Mouse (Mus musculus): Measurements from ENCODE around the gene Nfkbie. TPM values are rescaled to one million over a fixed set of nuclear protein-coding genes. Genes with fewer than 3 reads are reported as not detected.
A peak's percentile ranks its signal among the peaks of the same experiment; 100 is the strongest.

Gene Nfkbie
- polyA plus RNA-seq, 1 experiment from 2014 or later = 2.0 TPM

DNA sequence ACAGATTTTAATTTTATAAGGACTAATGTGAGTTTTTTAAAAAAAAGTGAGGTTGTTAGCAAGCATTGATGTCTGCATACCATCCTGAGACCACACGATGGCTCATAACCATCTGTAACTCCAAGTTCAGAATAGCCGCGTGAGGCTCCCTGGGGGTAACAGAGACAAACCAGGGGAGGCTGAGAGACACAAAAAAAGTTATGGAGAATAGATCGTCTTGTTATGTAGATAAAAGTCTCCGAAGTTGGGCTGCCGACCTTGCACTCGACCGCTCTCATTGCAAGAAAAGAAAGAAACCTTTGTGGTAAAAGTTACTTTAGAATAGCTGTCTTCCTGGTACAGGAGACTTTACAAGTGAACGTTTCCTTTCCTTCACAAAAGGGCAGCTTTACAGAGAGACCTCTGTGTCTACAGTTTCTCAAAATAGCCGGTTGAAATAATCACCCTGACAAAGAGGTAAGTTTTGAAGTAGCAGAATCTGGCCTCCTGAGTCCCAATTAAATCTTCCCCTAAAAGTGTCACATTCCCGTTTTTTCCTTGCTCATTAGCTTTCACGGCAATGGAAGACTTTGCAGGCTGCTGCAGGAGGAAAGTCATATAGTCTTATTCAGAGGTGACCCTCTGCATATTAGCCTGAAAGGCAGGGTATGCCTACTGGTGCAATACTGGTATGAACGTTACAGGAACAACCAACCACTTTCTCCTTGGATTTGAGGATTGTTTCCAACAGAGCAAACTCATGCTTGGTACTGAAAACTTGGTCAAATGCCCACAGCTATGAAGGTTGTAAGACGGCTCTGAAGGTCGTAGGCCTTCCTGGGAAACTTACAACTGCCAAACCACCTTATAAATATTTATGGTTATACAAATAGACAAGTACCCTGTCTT is 51.7 kb downstream of the Nfkbie start:
- no peak for ATAC-seq
- peaks cover 7% of the 10 kb centered on the region for H3K27me3 ChIP-seq (replicated peaks)
- 78% methylated on average over 15 of the region's 15 CpGs for WGBS (ENCODE audit: insufficient replicate concordance)
- no peaks in the 10 kb centered on the region for H3K9me3 ChIP-seq (replicated peaks)
- H3K4me3 ChIP-seq = no peak overlapping the region
- peaks cover 44% of the 10 kb centered on the region for H3K4me1 ChIP-seq
- no peak overlapping the region for H3K4me2 ChIP-seq
- H3K36me3 ChIP-seq = no peaks in the 10 kb centered on the region
- H3K9ac ChIP-seq = no peak overlapping the region
- H3K27ac ChIP-seq = no peak overlapping the region

GRCm38 (mm10) chr17:45608396-45608795 is 52.9 kb downstream of the Nfkbie start:
- H3K4me2 ChIP-seq = no peak overlapping the region
- H3K4me3 ChIP-seq = no peak overlapping the region
- no peak overlapping the region for H3K9ac ChIP-seq
- H3K9me3 ChIP-seq (replicated peaks) = no peaks in the 10 kb centered on the region
- H3K36me3 ChIP-seq = no peaks in the 10 kb centered on the region
- H3K27me3 ChIP-seq (replicated peaks) = peaks cover 6% of the 10 kb centered on the region; the same call in 1 of the 2 replicates
- ATAC-seq = no peak
- peaks cover 45% of the 10 kb centered on the region for H3K4me1 ChIP-seq
- WGBS (ENCODE audit: insufficient replicate concordance) = 73% methylated on average over 4 of the region's 4 CpGs
- no peak overlapping the region for H3K27ac ChIP-seq

GRCm38 (mm10) chr17:45610144-45610866 is 54.8 kb downstream of the Nfkbie start:
- H3K9me3 ChIP-seq (replicated peaks) = no peaks in the 10 kb centered on the region
- WGBS (ENCODE audit: insufficient replicate concordance) = 30% methylated on average over 5 of the region's 5 CpGs
- no peaks in the 10 kb centered on the region for H3K36me3 ChIP-seq
- H3K27ac ChIP-seq = peak overlapping the region; percentile 77
- peaks cover 39% of the 10 kb centered on the region for H3K4me1 ChIP-seq
- H3K4me3 ChIP-seq = peak overlapping the region; percentile 10; the same call in 1 of the 2 replicates
- H3K27me3 ChIP-seq (replicated peaks) = no peaks in the 10 kb centered on the region
- peak overlapping the region; percentile 49 for H3K9ac ChIP-seq
- ATAC-seq = peak; percentile 90
- H3K4me2 ChIP-seq = peak overlapping the region; percentile 63

- H3K4me3 ChIP-seq = no peak overlapping the region
- no peak overlapping the region for H3K27ac ChIP-seq
- H3K27me3 ChIP-seq (replicated peaks) = no peaks in the 10 kb centered on the region
- H3K9me3 ChIP-seq (replicated peaks) = no peaks in the 10 kb centered on the region
- no peak overlapping the region for H3K4me2 ChIP-seq
- H3K36me3 ChIP-seq = no peaks in the 10 kb centered on the region
- WGBS (ENCODE audit: insufficient replicate concordance) = 64% methylated on average over 8 of the region's 8 CpGs
- H3K4me1 ChIP-seq = peaks cover 39% of the 10 kb centered on the region
- no peak overlapping the region for H3K9ac ChIP-seq
- ATAC-seq = no peak
These were observed 56.5 kb downstream of the Nfkbie start for GRCm38 (mm10) chr17:45612008-45612407.

Other genes starting within 250 kb of the Nfkbie start
- gene Cdc5l, start 122.0 kb upstream of the Nfkbie start, polyA plus RNA-seq (2016; fragmentation: Nextera tagmentation; extraction: Ambion mirVana) = 39.3 and 40.2 TPM in 2 replicates
- 0.24 and 0.26 TPM in 2 replicates for gene Spats1, start 80.3 kb upstream of the Nfkbie start, polyA plus RNA-seq (2016; fragmentation: Nextera tagmentation; extraction: Ambion mirVana)
- gene Aars2, start 48.9 kb upstream of the Nfkbie start, polyA plus RNA-seq (2016; fragmentation: Nextera tagmentation; extraction: Ambion mirVana) = 13.6 and 13.9 TPM in 2 replicates
- gene Tcte1, start 32.3 kb upstream of the Nfkbie start, polyA plus RNA-seq (2016; fragmentation: Nextera tagmentation; extraction: Ambion mirVana) = 0.08 and 0.14 TPM in 2 replicates
- 0.30 and 0.31 TPM in 2 replicates for gene Tmem151b, start 6.0 kb upstream of the Nfkbie start, polyA plus RNA-seq (2016; fragmentation: Nextera tagmentation; extraction: Ambion mirVana)
- 69.1 and 72.5 TPM in 2 replicates for gene Slc35b2, start 8.2 kb downstream of the Nfkbie start, polyA plus RNA-seq (2016; fragmentation: Nextera tagmentation; extraction: Ambion mirVana)
- gene Hsp90ab1, start 17.6 kb downstream of the Nfkbie start, polyA plus RNA-seq (2016; fragmentation: Nextera tagmentation; extraction: Ambion mirVana) = 1,007 and 1,098 TPM in 2 replicates
- gene Slc29a1, start 43.9 kb downstream of the Nfkbie start, polyA plus RNA-seq (2016; fragmentation: Nextera tagmentation; extraction: Ambion mirVana) = 260 and 267 TPM in 2 replicates
- 0.33 TPM in 1 of 2 replicates, not detected in the other for gene Mymx, start 46.4 kb downstream of the Nfkbie start, polyA plus RNA-seq (2016; fragmentation: Nextera tagmentation; extraction: Ambion mirVana)
- 0.38 and 0.39 TPM in 2 replicates for gene Capn11, start 103.6 kb downstream of the Nfkbie start, polyA plus RNA-seq (2016; fragmentation: Nextera tagmentation; extraction: Ambion mirVana)
- gene Mrpl14, start 130.6 kb downstream of the Nfkbie start, polyA plus RNA-seq (2016; fragmentation: Nextera tagmentation; extraction: Ambion mirVana) = 148 and 151 TPM in 2 replicates
- gene Tmem63b, start 131.2 kb downstream of the Nfkbie start, polyA plus RNA-seq (2016; fragmentation: Nextera tagmentation; extraction: Ambion mirVana) = 12.9 and 13.7 TPM in 2 replicates
- not detected in 2 replicates for gene 1600014C23Rik, start 178.1 kb downstream of the Nfkbie start, polyA plus RNA-seq (2016; fragmentation: Nextera tagmentation; extraction: Ambion mirVana)

Data from liver, embryonic 12.5 days (tissue).